Mouse (Mus musculus) c-Kit-positive CD71-positive TER-119-negative erythroid progenitor cells, embryonic 14.5 days (primary cell): Measurements from ENCODE around the gene Tmbim4.
A peak's percentile ranks its signal among the peaks of the same experiment; 100 is the strongest.
"Not testable (repeated sequence)": the region's sequence is repeated elsewhere in the genome, so short reads cannot be mapped to it uniquely, and the experiment has no call there.

Experiments
- DNase-seq: peaks from one replicate; pipeline ENCODE4 v3.0.0-alpha.2; 2013; ENCODE audit warnings: low read depth

Tmbim4 gene

DNA sequence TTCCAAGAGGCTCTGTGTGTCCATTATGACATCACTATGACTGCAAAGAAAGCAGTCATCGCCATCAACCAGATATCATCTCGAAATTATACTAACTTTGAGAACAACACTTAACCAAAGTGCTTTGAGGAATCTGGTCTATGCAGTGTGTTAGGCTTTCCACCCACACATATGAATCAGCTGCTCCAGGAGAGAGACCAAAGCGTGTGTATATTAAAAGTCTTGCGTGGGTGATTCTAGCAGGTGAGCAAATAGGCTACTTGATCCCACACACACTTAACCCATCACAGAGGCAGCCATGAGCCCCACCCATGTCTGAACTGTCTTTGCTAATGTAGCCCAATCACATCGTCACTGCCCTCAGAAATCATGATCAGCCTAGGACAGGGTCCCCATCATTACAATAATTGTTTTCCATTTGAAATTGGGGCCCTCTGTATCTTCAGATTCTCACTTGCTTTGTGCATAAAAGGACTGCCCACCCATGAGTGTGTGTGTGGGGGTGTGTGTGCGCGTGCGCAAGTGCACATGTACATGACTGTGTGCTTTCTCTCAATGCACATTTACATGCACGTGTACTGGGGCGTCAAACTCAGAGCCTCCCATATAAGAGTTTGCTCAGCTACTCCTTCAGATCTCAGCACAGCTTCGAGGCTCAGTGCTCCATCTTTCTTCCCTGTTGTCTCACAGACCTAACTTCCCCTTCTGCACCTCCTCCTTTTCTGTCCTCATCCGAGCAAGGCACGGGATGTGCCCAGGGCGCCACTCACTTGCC, 4.1 kb upstream of the Tmbim4 start:
- DNase-seq, result no peak

DNA sequence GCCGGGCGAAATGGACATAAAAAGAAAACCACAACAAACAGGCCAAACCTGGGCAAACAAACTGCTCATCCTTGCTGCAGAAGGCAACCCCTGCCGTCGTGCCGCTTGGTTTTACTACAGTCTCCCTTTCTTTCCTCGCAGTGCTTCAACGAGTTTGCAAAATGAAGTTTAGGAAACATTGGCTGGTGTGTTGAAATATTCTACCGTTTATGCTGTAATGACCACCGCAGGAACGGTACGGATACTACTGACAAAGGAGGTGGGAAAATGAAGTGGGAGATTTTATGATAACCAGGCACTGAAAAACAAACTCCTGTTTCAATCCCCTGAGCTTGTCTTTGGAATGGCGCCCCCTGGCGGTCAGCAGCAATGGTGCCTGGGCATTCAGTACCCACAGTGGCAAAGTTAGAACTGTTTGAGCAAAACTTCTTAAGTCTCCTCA, 592 bp downstream of the Tmbim4 start, which contains the start of gene Irak3:
Irak3 (minus strand) TSS at position 170 of the 442 bp plus-strand sequence.
- peak; percentile 66 for DNase-seq

DNA sequence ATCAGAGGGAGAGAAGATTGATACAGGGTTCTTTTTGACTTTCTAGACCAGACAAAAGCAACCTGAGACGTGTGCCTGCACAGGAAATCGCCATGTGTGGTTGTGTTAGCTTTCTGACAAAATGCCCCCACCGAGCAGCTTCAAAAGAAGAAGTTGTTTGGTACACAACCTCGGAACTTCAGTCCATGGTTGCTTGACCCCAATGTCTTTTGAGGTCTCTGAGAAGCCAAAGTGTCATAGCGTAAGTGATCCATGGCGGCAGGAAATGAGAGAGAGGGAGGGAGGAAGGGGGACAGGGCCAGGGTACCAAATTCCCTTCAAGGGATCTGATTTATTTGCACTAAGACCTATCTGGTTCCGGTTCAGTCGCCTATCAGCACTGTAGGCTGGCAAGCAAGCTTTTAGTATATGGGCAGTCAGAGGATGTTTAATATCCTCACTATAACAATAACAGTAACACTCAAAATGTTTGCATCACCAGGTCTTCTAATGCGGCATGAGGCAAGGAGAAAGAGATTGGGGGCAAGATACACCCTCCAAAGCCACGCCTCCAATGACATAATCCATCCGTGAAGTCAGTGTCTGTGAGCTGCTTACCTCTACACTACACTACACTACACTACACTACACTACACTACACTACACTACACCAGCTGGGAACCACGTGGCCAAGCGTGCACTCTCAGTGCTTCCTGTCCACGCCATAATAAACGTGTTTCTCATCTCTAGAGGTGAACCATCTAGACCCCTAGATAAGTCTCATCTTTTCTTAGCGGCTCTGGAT, 1.3 kb downstream of the Tmbim4 start:
- DNase-seq, result no peak

- no peak for DNase-seq
Observed at GRCm38 (mm10) chr10:120204591-120205210, 3.3 kb downstream of the Tmbim4 start.

DNA sequence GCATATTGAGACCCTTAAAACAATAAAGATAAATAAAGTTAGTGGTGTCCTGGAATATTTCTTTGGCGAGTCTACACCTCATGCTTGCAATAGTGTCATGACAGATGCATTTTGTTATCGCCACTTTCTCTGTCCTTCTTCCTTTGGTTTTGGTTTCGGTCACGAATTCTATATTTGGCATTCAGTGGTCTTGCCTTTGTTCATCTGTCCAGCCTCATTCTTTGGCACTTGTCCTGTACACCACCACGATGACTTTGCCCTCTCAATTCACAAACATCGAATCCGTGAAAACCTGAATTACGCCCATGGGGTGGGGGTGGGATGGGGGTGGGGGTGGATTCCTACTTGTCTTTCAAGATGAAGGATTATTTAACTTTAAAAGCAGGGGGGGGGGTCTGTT, 6.6 kb downstream of the Tmbim4 start:
- no peak for DNase-seq

- no peak for DNase-seq
Observed at GRCm38 (mm10) chr10:120208575-120209538, 7.5 kb downstream of the Tmbim4 start.

DNA sequence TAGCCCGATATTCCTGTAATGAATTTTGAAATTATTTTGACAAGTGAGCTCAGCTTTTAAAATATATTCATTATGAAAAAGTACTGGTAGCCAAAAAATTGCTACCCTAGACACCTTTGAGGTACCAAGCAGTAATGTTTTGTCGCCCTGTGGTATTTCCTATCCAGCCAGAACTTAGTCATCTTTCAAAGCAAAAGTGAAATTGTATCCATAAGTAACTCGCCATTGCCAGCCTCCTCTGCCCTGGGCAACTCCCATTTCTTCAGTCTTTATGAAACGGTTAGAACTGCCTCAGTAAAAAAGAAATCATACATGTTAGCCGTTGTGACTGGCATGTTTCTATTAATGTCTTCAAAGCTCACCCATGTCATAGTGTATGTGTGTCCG, 8.1 kb downstream of the Tmbim4 start:
- no peak for DNase-seq

- no peak for DNase-seq
Observed at GRCm38 (mm10) chr10:120210096-120210495, 8.7 kb downstream of the Tmbim4 start.

- not testable (repeated sequence) for DNase-seq
Observed at GRCm38 (mm10) chr10:120217099-120217498, 15.7 kb downstream of the Tmbim4 start.

GRCm38 (mm10) chr10:120218996-120219395, 17.6 kb downstream of the Tmbim4 start:
- DNase-seq, result no peak

GRCm38 (mm10) chr10:120219578-120220359, 18.4 kb downstream of the Tmbim4 start:
- DNase-seq, result no peak

DNA sequence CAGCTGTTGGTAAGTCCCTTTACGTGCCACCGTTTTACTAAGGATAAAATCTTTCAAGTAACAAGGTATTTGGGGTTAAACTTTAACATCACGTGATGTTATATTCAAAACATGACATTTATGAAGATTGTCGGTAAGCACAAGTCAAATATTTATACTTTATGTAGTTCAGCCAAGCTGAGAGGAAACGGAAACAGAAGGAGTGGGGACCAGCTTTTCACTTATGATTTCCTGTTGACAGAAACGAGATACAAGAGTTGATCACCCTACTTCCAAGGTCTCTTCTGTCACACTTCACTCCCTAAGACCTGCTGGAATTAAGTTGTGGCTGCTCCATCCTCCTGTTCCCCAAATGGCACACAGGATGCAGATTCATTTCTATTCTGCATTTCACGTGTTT, 19.4 kb downstream of the Tmbim4 start:
- DNase-seq, result no peak

- DNase-seq, result peak; percentile 75
Observed at GRCm38 (mm10) chr10:120226871-120227661, 25.7 kb downstream of the Tmbim4 start, which contains the start of gene Llph. TSS of gene Llph (plus strand) at chr10:120227070.

GRCm38 (mm10) chr10:120231718-120232117, 30.3 kb downstream of the Tmbim4 start:
- peak; percentile 68 for DNase-seq

GRCm38 (mm10) chr10:120233655-120234367, 32.4 kb downstream of the Tmbim4 start:
- DNase-seq, result no peak

- DNase-seq, result no peak
Observed at GRCm38 (mm10) chr10:120236855-120237254, 35.5 kb downstream of the Tmbim4 start.

DNA sequence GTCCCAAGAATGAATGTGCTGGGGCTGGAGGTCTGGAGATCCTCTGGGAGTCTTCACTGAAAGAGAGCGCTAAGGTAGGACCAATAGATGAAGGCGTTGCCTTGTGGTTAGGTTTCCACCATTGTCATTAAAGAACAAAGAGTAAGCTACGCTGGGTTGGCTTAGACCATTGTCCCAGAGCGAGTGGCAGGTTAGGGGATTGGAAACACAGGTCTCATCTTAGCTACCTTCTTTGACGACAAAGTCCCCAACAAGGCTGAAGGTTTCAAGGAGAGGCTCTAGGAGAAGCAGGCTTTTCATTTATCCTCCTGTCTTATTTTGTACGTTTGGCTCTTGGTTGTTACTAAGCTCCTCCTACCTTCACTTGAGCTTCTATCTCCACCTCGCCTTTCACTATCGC, 36.9 kb downstream of the Tmbim4 start:
- DNase-seq, result no peak

DNA sequence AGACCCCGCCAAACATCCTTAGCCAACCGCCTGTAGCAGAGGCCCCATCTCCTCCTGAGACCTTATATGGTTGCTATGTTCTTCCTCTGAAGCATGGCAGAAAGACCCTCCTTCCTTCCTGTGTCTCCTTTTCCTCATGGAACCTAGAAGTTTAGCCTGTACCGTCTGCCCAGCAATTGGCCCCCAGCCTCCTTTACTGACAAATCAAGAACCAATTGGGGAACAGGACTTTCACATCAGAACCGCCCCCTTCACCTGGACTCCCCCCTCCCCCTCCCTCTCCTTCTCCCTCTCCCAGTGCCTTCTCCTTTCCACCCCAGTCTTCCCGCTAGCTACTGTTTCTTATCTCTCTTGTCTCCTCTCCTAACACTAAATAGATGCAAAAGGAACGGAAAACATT, 38.1 kb downstream of the Tmbim4 start:
- DNase-seq, result no peak

DNA sequence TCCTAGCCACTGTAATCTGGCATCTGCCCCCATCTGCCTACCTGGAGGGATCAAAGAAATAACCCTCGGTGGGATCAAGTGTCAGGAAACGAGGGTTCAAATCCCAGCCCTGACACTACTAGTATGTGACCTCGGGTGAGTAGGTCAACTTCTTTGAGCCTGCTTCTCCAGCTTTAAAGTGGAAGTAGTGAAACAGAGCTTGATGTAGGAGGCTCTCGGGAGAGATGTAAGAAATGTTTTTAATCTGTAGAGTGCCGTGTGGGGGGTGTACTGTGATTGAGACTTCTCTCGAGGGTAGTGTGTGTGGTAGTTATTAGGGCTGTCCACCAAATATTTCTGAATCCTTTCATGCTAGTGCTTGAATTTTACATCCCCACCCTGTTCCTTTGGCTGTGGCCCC, 41.0 kb downstream of the Tmbim4 start:
- no peak for DNase-seq
